Mouse (Mus musculus) lung, postnatal 0 days (tissue): ENCODE results near the gene Inip.

Experiments used
- CTCF ChIP-seq: IDR thresholded peaks from 2 replicates; pipeline ENCODE4 v1.5.1; 2016; ENCODE audit warnings: antibody characterized with exemption, mild to moderate bottlenecking
- EP300 ChIP-seq: IDR thresholded peaks from 2 replicates; pipeline ENCODE4 v1.6.1; 2016; ENCODE audit warnings: antibody characterized with exemption, mild to moderate bottlenecking, control low read depth

GRCm38 (mm10) chr4:59819477-59820022 is 18.2 kb upstream of the Inip start:
- TF ChIP-seq CTCF (no peak; the same call in 1 of the 2 replicates), EP300 (peak; percentile 46; the same call in 1 of the 2 replicates)
